Mouse (Mus musculus) 3134 (cell line): Measurements from ENCODE around the gene Itga5.

Experiments used
- DNase-seq: peaks from one replicate; pipeline ENCODE4 v3.0.0-alpha.2; 2011; ENCODE audit warnings: low spot score; ENCODE audit not compliant: insufficient read length; ENCODE audit errors: extremely low read depth

Itga5 gene

GRCm38 (mm10) chr15:103365471-103366375 is 840 bp downstream of the Itga5 start:
- peak; percentile 62 for DNase-seq

GRCm38 (mm10) chr15:103364761-103365160 is 1.8 kb downstream of the Itga5 start:
- no peak for DNase-seq

- no peak for DNase-seq
Measured at GRCm38 (mm10) chr15:103363809-103364208, 2.8 kb downstream of the Itga5 start.

- DNase-seq: no peak
Measured at GRCm38 (mm10) chr15:103362950-103363349, 3.6 kb downstream of the Itga5 start.

- no peak for DNase-seq
Measured at GRCm38 (mm10) chr15:103362333-103362732, 4.2 kb downstream of the Itga5 start.

GRCm38 (mm10) chr15:103361269-103361668 is 5.3 kb downstream of the Itga5 start:
- DNase-seq: no peak

GRCm38 (mm10) chr15:103359869-103360602 is 6.5 kb downstream of the Itga5 start:
- peak; percentile 40 for DNase-seq

- DNase-seq: no peak
Measured at GRCm38 (mm10) chr15:103359122-103359510, 7.4 kb downstream of the Itga5 start.

- peak; percentile 70 for DNase-seq
Measured at GRCm38 (mm10) chr15:103358278-103359121, 8.1 kb downstream of the Itga5 start.

GRCm38 (mm10) chr15:103357817-103358216 is 8.7 kb downstream of the Itga5 start:
- DNase-seq: no peak

GRCm38 (mm10) chr15:103356130-103356529 is 10.4 kb downstream of the Itga5 start:
- no peak for DNase-seq

GRCm38 (mm10) chr15:103355420-103355819 is 11.1 kb downstream of the Itga5 start:
- DNase-seq: no peak

GRCm38 (mm10) chr15:103354690-103355089 is 11.9 kb downstream of the Itga5 start:
- no peak for DNase-seq

- DNase-seq: no peak
Measured at GRCm38 (mm10) chr15:103353511-103354256, 12.9 kb downstream of the Itga5 start.

GRCm38 (mm10) chr15:103352856-103353255 is 13.7 kb downstream of the Itga5 start:
- peak; percentile 39 for DNase-seq

- DNase-seq: peak; percentile 50
Measured at GRCm38 (mm10) chr15:103347275-103347684, 19.3 kb downstream of the Itga5 start.

GRCm38 (mm10) chr15:103345789-103346188 is 20.8 kb downstream of the Itga5 start:
- no peak for DNase-seq

GRCm38 (mm10) chr15:103343556-103343955 is 23.0 kb downstream of the Itga5 start:
- DNase-seq: no peak

GRCm38 (mm10) chr15:103343008-103343407 is 23.6 kb downstream of the Itga5 start:
- no peak for DNase-seq

GRCm38 (mm10) chr15:103342415-103342814 is 24.1 kb downstream of the Itga5 start:
- no peak for DNase-seq
